In genomic region chr13:42104371-42104770, GRCm38 (mm10) we compare ENCODE assay signal across 23 mouse cellular contexts. TPM values are rescaled to one million over a fixed set of nuclear protein-coding genes. Genes with fewer than 3 reads are reported as not detected.
DNase-seq lines count a peak whose midpoint lies in the region; ATAC-seq and TF ChIP-seq lines count a peak whose summit lies in the region.
"Had no signal": no experiment of that assay in that cellular context is flagged by ENCODE, and none has a peak within 500 bp of the region (broad histone marks: within the 10 kb centered on the region; RNA-seq: fewer than 3 reads in every experiment).

No protein-coding gene starts in this region.

- H3K79me2 ChIP-seq in heart, adult 2 months (replicated peaks; ENCODE audit: control insufficient read depth, insufficient read depth, low read length), result peaks cover 4% of the 10 kb centered on the region; the same call in 1 of the 2 replicates
- H3K79me2 ChIP-seq in MEL (ENCODE audit: control insufficient read depth, insufficient read depth, low read length, poor library complexity), result peaks cover 7% of the 10 kb centered on the region

- H3K9me3 ChIP-seq in MEL (replicated peaks; ENCODE audit: insufficient read depth, low read length), result no peaks in the 10 kb centered on the region
- H3K9me3 ChIP-seq: forebrain, embryonic 10.5 days; forebrain, embryonic 13.5 days; G1E; heart, embryonic 12.5 days; heart, embryonic 15.5 days; hindbrain, embryonic 10.5 days; hindbrain, embryonic 13.5 days had no signal

- H3K27me3 ChIP-seq in heart, adult 2 months (ENCODE audit: control insufficient read depth, insufficient read depth, low read length), result no peaks in the 10 kb centered on the region
- H3K27me3 ChIP-seq in MEL (ENCODE audit: control insufficient read depth in 1 of 2, insufficient read depth in 2 of 2, low read length in 2 of 2), result no peaks in the 10 kb centered on the region
- H3K27me3 ChIP-seq: forebrain, embryonic 13.5 days; heart, embryonic 12.5 days; heart, embryonic 15.5 days; hindbrain, embryonic 13.5 days had no signal

- H3K4me3 ChIP-seq in heart, adult 2 months, result no peak overlapping the region
- H3K4me3 ChIP-seq in MEL (ENCODE audit: control insufficient read depth in 1 of 2, insufficient read depth in 1 of 2, low read depth in 2 of 2, low read length in 2 of 2), result peak overlapping the region; percentile 27 to 87
- H3K4me3 ChIP-seq: forebrain, embryonic 10.5 days; forebrain, embryonic 13.5 days; heart, embryonic 12.5 days; heart, embryonic 15.5 days; hindbrain, embryonic 10.5 days had no signal

- ATAC-seq in megakaryocyte-erythroid progenitor cell, adult 5-6 weeks (replicated peaks; ENCODE audit: low FRiP score, low TSS enrichment, poor library complexity, severe bottlenecking), result no peak
- ATAC-seq: forebrain, embryonic 13.5 days; forebrain, embryonic 16.5 days; hindbrain, embryonic 16.5 days; intestine, embryonic 16.5 days had no signal

- TF ChIP-seq CTCF in heart, adult 2 months (IDR thresholded peaks at IDR 0.05), result no peak
- no peak for TF ChIP-seq CTCF in MEL (IDR thresholded peaks at IDR 0.05 in 2 of 3, conservative IDR thresholded peaks at IDR 0.05 in 1 of 3; ENCODE audit: control insufficient read depth in 1 of 3, insufficient read depth in 1 of 3, low read depth in 2 of 3, low read length in 3 of 3, poor library complexity in 1 of 3, severe bottlenecking in 1 of 3)

- TF ChIP-seq EP300 in heart, adult 2 months (IDR thresholded peaks at IDR 0.05; ENCODE audit: insufficient read depth, low read depth, low read length), result no peak
- TF ChIP-seq EP300 in MEL (IDR thresholded peaks at IDR 0.05; ENCODE audit: low read depth in 1 of 2, low read length in 2 of 2), result peak in 1 of 2 experiments; percentile 19; a peak in 1 of 4 replicates

- peaks cover 2% of the 10 kb centered on the region; the same call in 1 of the 2 replicates for H3K36me3 ChIP-seq in heart, adult 2 months (ENCODE audit: control insufficient read depth, insufficient read depth, low read length)
- H3K36me3 ChIP-seq in MEL (ENCODE audit: control insufficient read depth in 1 of 2, insufficient read depth in 2 of 2, low read length in 2 of 2), result peaks cover 0 to 6% of the 10 kb centered on the region in 2 experiments; a peak in 2 of 4 replicates
- H3K36me3 ChIP-seq: forebrain, embryonic 10.5 days; heart, embryonic 12.5 days; heart, embryonic 15.5 days; hindbrain, embryonic 10.5 days; hindbrain, embryonic 13.5 days had no signal

- no peak overlapping the region for H3K9ac ChIP-seq in heart, adult 2 months (ENCODE audit: low read depth, low read length)
- peak overlapping the region; percentile 35 for H3K9ac ChIP-seq in MEL (ENCODE audit: control insufficient read depth, low read depth, low read length, poor library complexity, severe bottlenecking)
- H3K9ac ChIP-seq: forebrain, embryonic 13.5 days; heart, embryonic 12.5 days; heart, embryonic 15.5 days had no signal

- no peak; the same call in 1 of the 2 replicates for TF ChIP-seq RAD21 in MEL (IDR thresholded peaks at IDR 0.05; ENCODE audit: low read depth, low read length)

- H3K4me1 ChIP-seq in heart, adult 2 months (ENCODE audit: control insufficient read depth, insufficient read depth, low read length), result peaks cover 16% of the 10 kb centered on the region
- peaks cover 13% of the 10 kb centered on the region in 2 experiments for H3K4me1 ChIP-seq in MEL (ENCODE audit: control insufficient read depth in 1 of 2, insufficient read depth in 2 of 2, low read length in 2 of 2)

- H3K27ac ChIP-seq in heart, adult 2 months, result no peak overlapping the region
- H3K27ac ChIP-seq in MEL (ENCODE audit: control insufficient read depth, low read depth, low read length), result peak overlapping the region; percentile 21; the same call in 1 of the 2 replicates
- H3K27ac ChIP-seq: heart, embryonic 15.5 days had no signal

- WGBS in heart, adult 2 months, result 86% methylated on average over 3 of the region's 3 CpGs

- peak; percentile 67 for DNase-seq in heart, adult 11 months
- no peak for DNase-seq in heart, adult 2 months
- DNase-seq in thymus, postnatal 14 days, result peak; percentile 3
- no peak for DNase-seq in thymus, postnatal 36 days
- peak; percentile 42 for DNase-seq in MEL (ENCODE audit: low read depth, low spot score)
- no peak for DNase-seq in yolk sac, embryonic 10.5 days (ENCODE audit: low spot score)
- DNase-seq: adrenal gland, adult 8-10 months; adrenal gland, postnatal 25 days; cerebellum, adult 11-12 months; gastrocnemius, postnatal 10 days; gastrocnemius, postnatal 36 days; heart, postnatal 10 days had no signal

- intact Hi-C loops in heart, adult 2 months (cut with DNase I), result loop anchor here (5.0 kb wide), 1 partner anchor 52 kb away; the partner anchor contains the start of gene Hivep1

- no peak for TF ChIP-seq POLR2A in heart, adult 2 months (IDR thresholded peaks at IDR 0.05; ENCODE audit: insufficient read depth, low read depth, low read length)
- TF ChIP-seq POLR2A in MEL (IDR thresholded peaks at IDR 0.05; ENCODE audit: control insufficient read depth in 1 of 2, insufficient read depth in 1 of 2, low read depth in 1 of 2, low read length in 2 of 2, poor library complexity in 1 of 2), result no peak

TF ChIP-seq in MEL, 35 proteins besides CTCF, POLR2A, EP300 and RAD21:
- no peak for TF ChIP-seq MAFK (IDR thresholded peaks at IDR 0.05; ENCODE audit: borderline replicate concordance, low read depth, low read length)
- TF ChIP-seq SIN3A (IDR thresholded peaks at IDR 0.05; ENCODE audit: low read length), result peak; percentile 23; the same call in 1 of the 2 replicates
- no peak for TF ChIP-seq RCOR1 (IDR thresholded peaks at IDR 0.05; ENCODE audit: low read depth, low read length)
- 0 out of 2 replicates have a peak, but pooled peaks have one; percentile 54 for TF ChIP-seq CHD1 (IDR thresholded peaks at IDR 0.05; ENCODE audit: low read depth, low read length)
- TF ChIP-seq BHLHE40 (IDR thresholded peaks at IDR 0.05; ENCODE audit: borderline replicate concordance, low read depth, low read length), result no peak
- TF ChIP-seq POLR2AphosphoS5 (IDR thresholded peaks at IDR 0.05; ENCODE audit: borderline replicate concordance, low read depth, low read length), result no peak

RNA-seq across cellular contexts. Expression of gene Hivep1, which starts 52.5 kb away (rescaled TPM):
- total RNA-seq in heart, adult 2 months (2021), result 10 to 100 TPM; 22.1 to 23.2 TPM
- 16.8 and 21.1 TPM in 2 replicates for polyA plus RNA-seq in heart, adult 2 months (2012; rRNA removed)
- 2.2 and 3.9 TPM in 2 replicates for total RNA-seq in MEL (2012; rRNA removed)
- polyA plus RNA-seq in MEL (2012; ENCODE audit: insufficient read depth in 1 of 2, insufficient read length in 2 of 2, low read depth in 1 of 2, low replicate concordance in 2 of 2, missing spikeins in 1 of 2), result 10 to 100 TPM in 1 of 2 experiments, not detected in 1; 15.9 TPM
- 38.6 and 51.5 TPM in 2 replicates for total RNA-seq in megakaryocyte-erythroid progenitor cell, adult 5-6 weeks (2014; fragmentation: Nextera tagmentation)
- 12.3 and 27.0 TPM in 2 replicates for total RNA-seq in megakaryocyte-erythroid progenitor cell, adult 5-6 weeks (2017)

Comparison
In these comparisons a context has a peak if more than half of its experiments do, and no peak if none do; other contexts are left out.
1. DNase-seq: peak in heart, adult 11 months (single experiment), thymus, postnatal 14 days (single experiment) and MEL (single experiment); none in heart, adult 2 months (0 of 2), thymus, postnatal 36 days (0 of 2) and yolk sac, embryonic 10.5 days (single experiment).